Mouse (Mus musculus) forebrain, embryonic 15.5 days (tissue): Measurements from ENCODE around the gene Mllt6. TPM values are rescaled to one million over a fixed set of nuclear protein-coding genes. Genes with fewer than 3 reads are reported as not detected.

Experiments
- microRNA-seq: library from miRNA; unstranded; fragments of <30 nt; microRNA quantifications from one replicate; pipeline ENCODE4, GENCODE M21; 2016
- polyA plus RNA-seq: library from polyadenylated mRNA; unstranded; fragments of >200 nt; fragmentation: Nextera tagmentation; extraction: Ambion mirVana; gene quantifications from 2 replicates; pipeline ENCODE4 v1.2.1, GENCODE M21; 2015

Gene Mllt6
- polyA plus RNA-seq, 1 experiment from 2014 or later: 4.7 TPM

Small RNA genes lying within 50 kb of the gene (microRNA-seq; reads per million reads assigned to microRNA genes)
- not detected for gene Gm24158
- not detected for gene Mir6927

Other genes starting within 250 kb of the Mllt6 start
- 7.1 and 8.4 TPM in 2 replicates for gene Arhgap23, start 247.9 kb upstream of the Mllt6 start, polyA plus RNA-seq
- 1.0 and 1.1 TPM in 2 replicates for gene 4933428G20Rik, start 163.1 kb upstream of the Mllt6 start, polyA plus RNA-seq
- gene Srcin1, start 87.2 kb upstream of the Mllt6 start, polyA plus RNA-seq: 10.8 and 11.6 TPM in 2 replicates
- 4.6 and 5.8 TPM in 2 replicates for gene Epop, start 33.7 kb upstream of the Mllt6 start, polyA plus RNA-seq
- gene Cisd3, start 22.4 kb downstream of the Mllt6 start, polyA plus RNA-seq: 17.4 and 19.5 TPM in 2 replicates
- gene Pcgf2, start 37.1 kb downstream of the Mllt6 start, polyA plus RNA-seq: 18.1 and 18.8 TPM in 2 replicates
- gene Psmb3, start 40.0 kb downstream of the Mllt6 start, polyA plus RNA-seq: 460 and 475 TPM in 2 replicates
- gene Pip4k2b, start 81.3 kb downstream of the Mllt6 start, polyA plus RNA-seq: 4.1 and 4.8 TPM in 2 replicates
- gene Cwc25, start 103.1 kb downstream of the Mllt6 start, polyA plus RNA-seq: 18.0 and 18.6 TPM in 2 replicates
- gene 1700001P01Rik, start 112.5 kb downstream of the Mllt6 start, polyA plus RNA-seq: 0.39 and 0.75 TPM in 2 replicates
- 327 and 370 TPM in 2 replicates for gene Rpl23, start 119.0 kb downstream of the Mllt6 start, polyA plus RNA-seq
- 129 and 132 TPM in 2 replicates for gene Lasp1, start 135.6 kb downstream of the Mllt6 start, polyA plus RNA-seq
- gene B230217C12Rik, start 177.4 kb downstream of the Mllt6 start, polyA plus RNA-seq: 17.8 and 21.0 TPM in 2 replicates
- gene Fbxo47, start 220.7 kb downstream of the Mllt6 start, polyA plus RNA-seq: 0.67 and 1.0 TPM in 2 replicates